Mouse (Mus musculus): ENCODE measurements around the gene Itsn1. TPM values are rescaled to one million over a fixed set of nuclear protein-coding genes. Genes with fewer than 3 reads are reported as not detected.
A peak's percentile ranks its signal among the peaks of the same experiment; 100 is the strongest.

The Itsn1 gene
- 10 to 100 TPM; 41.0 to 41.2 TPM for total RNA-seq (2021)

DNA sequence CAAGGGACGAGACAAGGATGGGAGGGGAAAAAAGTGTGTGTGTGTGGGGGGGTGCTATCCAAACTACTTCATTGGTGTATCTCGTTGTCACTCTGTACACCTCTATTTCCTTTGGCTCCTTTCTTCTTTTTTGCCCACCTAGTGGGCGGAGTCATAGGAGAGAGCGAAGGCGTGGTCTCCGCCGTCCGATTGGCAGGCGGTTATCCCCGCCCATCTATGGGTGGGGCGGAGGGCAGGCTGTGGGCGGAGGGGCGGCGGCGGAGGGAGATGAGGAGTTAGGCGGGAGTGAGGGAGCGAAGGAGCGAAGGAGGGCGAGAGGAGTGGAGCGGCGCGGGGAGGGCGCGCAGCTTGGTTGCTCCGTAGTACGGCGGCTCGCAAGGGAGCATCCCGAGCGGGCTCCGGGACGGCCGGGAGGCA lies at the start of gene Itsn1:
TSS of gene Itsn1 (plus strand) at position 216 of the 417 bp plus-strand sequence.
- peak; percentile 98 to 99 for DNase-seq
- intact Hi-C loops (cut with DNase I), result loop anchor here (10.0 kb wide), 1 partner anchor 556 kb away; no protein-coding TSS in a partner anchor

- DNase-seq, result no peak
- intact Hi-C loops (cut with DNase I), result no loop called here
Measured at GRCm38 (mm10) chr16:91680656-91681055, 48.4 kb upstream of the Itsn1 start.

DNA sequence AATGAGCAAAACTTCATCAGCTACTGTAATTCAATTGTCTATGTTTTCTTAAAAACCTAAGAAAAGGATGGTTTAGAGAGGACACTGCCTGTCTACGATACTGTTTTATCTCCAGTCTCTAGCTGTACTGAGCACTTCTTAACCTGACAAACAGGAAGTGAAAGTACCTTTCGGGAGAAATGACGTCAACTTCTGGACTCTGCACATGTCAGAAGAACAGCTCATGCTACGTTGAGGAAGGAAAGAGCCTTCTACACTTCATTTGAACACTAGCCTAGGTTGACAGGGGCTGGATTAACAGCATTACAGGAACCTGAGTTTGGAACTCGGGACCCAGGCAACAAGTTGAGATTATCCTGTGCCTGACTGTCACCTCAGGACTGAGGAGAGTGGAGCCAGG lies 43.6 kb upstream of the Itsn1 start:
- DNase-seq, result no peak
- intact Hi-C loops (cut with DNase I), result no loop called here

DNA sequence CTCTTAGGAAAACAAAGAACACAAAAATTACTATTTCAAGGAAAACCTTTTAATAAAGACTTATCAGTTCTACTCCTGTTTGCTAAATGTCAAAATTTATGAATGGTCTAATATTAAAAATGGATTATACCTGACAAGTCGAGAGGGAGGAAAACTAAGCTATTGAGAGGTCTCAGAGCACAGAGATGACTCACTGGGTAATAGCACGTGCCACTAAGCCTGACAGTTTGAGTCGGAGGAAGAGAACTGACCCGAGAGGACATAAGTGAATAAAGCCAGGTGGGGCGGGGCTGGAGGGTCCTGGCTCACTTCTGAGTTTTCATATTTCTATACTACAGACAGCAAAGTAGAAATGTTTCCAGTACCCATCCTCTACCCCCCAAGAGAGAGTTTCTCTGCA lies 42.7 kb upstream of the Itsn1 start:
- no peak for DNase-seq
- intact Hi-C loops (cut with DNase I), result no loop called here

DNA sequence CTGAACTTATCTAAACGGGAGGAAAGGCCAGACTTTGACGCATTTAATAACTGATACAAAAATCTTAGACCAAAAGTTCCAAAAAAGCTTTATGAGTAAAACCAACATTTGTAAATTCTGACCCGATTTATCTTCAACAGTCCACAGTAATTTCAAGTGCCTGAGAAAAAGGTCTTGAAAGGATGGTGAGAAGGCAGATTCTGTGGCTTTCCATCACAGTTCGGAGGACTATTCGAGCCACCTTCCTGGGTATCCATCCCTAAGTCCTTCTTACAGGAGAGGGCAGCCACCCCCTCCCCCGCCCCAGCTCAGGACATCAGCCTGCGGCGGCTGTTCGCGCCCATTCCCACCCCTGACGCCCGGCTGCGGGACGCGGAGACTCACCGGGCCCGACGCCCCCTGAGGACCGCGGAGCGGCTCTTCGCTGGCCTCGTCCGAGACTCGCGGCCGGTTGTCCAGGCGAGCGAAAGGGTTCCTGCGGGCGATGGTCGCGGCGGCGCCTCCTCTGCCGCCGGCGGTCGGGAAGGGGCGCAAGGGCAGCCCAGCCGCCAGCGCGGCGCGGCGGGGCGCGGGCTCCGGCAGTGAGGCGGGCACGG lies 41.0 kb upstream of the Itsn1 start:
- no peak for DNase-seq
- intact Hi-C loops (cut with DNase I), result no loop called here

DNA sequence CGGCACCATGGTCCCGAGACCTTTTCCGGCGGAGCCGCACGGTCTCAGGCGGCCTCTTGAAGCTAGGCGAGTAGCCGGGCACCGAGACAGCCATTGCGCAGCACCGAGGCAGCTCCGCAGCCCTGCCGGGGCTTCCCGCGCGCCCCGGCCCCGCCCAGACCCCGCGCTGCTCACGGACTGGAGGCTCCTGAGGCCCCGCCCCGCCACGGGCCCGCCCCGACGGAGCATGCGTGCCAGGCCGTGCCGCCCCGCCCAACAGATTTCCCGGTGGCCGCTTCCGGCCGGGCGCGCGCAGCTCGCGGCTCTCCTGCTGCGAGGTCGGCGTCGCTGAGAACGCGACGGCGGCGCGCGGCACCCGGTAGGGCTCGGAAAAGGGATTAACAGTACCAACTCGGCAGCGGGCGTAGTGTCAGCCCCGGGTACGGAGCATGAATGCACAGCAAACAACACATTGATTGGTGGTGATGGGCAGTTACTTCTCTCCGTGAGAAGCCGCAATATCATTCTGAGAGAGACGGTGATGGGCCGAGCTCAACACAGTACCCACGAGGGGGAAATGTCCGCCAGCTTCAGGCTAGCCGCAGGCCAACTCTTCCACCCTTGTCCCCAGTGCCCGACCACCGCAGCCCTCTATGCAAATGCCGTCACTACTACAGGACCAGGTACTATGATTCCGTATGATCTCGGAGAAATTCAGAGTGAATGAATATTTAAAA lies 40.3 kb upstream of the Itsn1 start, which contains the start of gene Donson:
TSS of gene Donson (minus strand) at position 152 of the 716 bp plus-strand sequence.
- intact Hi-C loops (cut with DNase I), result no loop called here
- DNase-seq, result peak; percentile 95 to 96

- no peak for DNase-seq
- intact Hi-C loops (cut with DNase I), result loop anchor here (10.0 kb wide), 1 partner anchor 615 kb away; the partner anchor contains the start of gene Smim11
Measured at GRCm38 (mm10) chr16:91689791-91690190, 39.3 kb upstream of the Itsn1 start.

- DNase-seq, result peak; percentile 81 to 88
- intact Hi-C loops (cut with DNase I), result loop anchor here (1.0 to 10.0 kb wide), 2 partner anchors 223 to 610 kb away; partner anchors contain the start of gene Smim11
Measured at GRCm38 (mm10) chr16:91694455-91695084, 34.5 kb upstream of the Itsn1 start.

DNA sequence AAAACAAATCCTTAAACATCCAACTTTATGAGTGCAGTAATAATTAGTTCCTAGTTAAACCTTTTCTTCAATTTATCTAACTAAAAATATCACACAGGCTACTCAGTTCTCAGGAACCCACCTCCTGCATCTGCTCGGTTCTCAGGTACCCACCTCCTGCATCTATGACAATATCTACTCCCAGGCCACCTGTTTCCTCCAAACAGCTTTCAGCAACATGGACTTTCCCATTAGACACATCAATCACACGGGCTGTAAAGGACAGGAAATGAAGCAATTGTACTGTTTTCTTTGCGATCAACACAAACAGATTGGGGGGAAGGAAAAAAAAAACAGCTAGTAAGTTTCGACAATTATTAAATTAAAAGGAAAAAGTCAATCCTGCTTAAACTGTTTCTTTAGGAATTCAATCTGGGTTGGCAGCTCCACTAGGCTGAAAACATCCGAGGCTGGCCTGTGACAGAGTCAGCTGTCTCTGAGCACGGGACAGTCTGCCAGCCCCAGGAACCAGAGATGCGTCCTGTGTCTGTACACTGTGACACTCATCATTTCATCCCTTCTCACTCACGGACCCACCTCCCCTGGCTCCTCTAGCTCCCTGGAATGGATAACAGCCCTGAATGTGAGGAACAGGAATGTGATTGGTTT lies 33.8 kb upstream of the Itsn1 start:
- no peak for DNase-seq
- intact Hi-C loops (cut with DNase I), result loop anchor here (10.0 kb wide), 1 partner anchor 610 kb away; the partner anchor contains the start of gene Smim11

GRCm38 (mm10) chr16:91698995-91699394 lies 30.1 kb upstream of the Itsn1 start:
- intact Hi-C loops (cut with DNase I), result loop anchor here (10.0 kb wide), 1 partner anchor 606 kb away; the partner anchor contains the start of gene Smim11
- no peak for DNase-seq

DNA sequence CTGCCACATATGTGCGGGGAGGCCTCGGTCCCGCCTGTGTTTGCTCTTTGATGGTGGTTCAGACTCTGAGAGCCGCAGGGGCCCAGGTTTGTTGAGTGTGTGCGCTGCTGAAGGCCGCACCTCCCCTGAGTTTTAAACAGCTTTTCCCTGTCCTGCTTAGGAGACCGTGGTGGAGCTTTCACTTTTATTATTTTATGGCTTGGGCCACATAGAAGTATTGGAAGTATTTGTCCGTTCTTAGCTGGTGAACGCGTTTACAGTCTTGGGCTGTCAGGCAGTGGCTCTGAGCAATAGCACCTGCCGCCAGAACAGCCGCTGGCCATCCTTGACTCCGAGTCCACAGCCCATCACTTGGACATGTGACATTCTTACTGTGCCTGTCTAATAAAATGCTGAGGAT lies 27.2 kb upstream of the Itsn1 start:
- intact Hi-C loops (cut with DNase I), result no loop called here
- DNase-seq, result no peak

- no peak for DNase-seq
- intact Hi-C loops (cut with DNase I), result no loop called here
Measured at GRCm38 (mm10) chr16:91702771-91703188, 26.3 kb upstream of the Itsn1 start.

DNA sequence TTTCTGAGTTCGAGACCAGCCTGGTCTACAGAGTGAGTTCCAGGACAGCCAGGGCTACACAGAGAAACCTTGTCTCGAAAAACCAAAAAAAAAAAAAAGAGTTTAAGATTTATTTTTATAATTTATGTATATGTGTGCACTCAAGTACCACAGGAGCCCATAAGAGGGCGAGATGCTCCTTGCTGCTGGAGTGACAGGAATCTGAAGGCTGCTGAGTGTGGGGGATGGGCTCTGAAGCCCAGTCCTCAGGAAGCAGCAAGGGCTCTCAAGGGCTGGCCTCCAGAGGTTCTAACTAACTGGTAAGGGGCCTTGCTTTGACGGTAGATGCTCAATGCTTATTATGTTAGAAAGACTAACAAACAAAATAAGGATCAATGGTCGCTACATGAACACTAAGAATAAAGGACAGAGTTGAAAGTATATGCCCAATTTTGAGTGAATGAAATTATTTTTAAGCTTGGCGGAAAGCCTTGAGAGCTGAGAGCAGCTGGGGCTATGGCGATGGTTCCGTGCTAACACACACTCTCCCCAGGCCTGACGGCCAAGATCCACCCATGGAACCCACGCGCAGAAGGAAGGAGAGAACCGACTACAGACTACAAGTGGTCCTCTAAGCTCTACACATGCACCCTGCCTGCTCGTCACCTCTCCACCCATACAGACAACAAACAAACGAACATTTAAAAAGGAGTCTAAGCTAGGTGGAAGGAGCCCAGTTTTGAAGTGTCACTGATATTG lies 24.3 kb upstream of the Itsn1 start:
- intact Hi-C loops (cut with DNase I), result no loop called here
- no peak for DNase-seq

DNA sequence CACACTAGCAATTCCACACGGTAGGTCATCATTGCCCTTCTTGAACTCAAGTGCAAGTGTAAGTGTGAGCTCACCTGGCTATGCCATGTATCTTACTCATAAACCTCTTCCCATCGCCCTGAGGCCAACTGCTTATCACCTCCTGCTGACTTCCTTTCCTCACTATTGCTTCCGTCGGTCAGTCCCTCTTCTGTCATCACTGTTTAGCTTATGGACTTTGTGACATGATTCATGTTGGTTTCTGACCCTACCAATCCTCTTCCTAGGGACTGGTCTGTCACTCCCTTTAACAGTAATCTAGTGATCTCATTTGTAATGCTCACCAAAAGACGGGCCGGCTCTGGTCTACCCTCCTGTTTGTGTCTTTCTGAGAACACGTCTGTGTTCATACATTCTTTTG lies 18.8 kb upstream of the Itsn1 start:
- intact Hi-C loops (cut with DNase I), result no loop called here
- DNase-seq, result no peak

GRCm38 (mm10) chr16:91716927-91717349 lies 12.1 kb upstream of the Itsn1 start:
- DNase-seq, result peak; percentile 54 to 59
- intact Hi-C loops (cut with DNase I), result no loop called here

DNA sequence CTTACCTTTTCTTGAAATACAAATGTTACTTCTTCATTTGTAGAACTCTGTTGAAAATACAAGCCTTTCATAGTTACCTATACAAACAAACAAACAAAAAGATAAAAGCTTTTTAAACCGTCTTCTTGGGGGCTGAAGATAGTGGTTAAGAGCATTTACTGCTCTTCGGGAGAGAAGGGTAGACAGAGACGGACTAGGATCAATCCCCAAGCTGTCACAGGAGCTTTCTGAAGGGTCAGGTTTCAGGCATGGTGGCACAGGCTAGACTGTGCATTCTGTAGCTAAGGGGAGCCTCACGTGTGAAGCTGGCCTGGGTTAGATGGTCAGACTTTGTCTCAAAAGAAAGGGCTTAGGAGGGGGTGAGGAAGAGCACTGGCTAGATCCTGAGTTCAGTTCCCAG lies 11.7 kb upstream of the Itsn1 start:
- DNase-seq, result no peak
- intact Hi-C loops (cut with DNase I), result no loop called here

DNA sequence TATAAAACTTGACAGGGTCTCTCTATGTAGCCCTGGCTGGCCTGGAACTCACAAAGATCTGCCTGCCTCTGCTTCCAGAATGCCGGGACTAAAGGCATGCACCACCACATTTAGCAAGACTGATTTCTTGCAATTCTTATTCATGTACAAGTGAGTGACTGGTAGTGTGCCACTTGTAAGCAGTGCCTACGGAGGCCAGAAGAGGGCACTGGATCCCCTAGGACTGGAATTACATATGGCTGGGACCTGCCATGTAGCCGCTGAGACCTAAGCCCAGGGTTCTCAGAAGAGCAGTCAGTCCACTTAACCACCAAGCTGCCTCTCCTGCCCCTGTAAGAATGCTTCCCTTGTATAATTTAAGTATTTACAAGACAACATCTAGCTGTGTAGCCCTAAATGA lies 4.8 kb upstream of the Itsn1 start:
- intact Hi-C loops (cut with DNase I), result loop anchor here (1.0 to 10.0 kb wide), 3 partner anchors 163 to 561 kb away; no protein-coding TSS in a partner anchor
- peak; percentile 59 to 70 for DNase-seq

GRCm38 (mm10) chr16:91727433-91727832 lies 1.6 kb upstream of the Itsn1 start:
- DNase-seq, result no peak
- intact Hi-C loops (cut with DNase I), result loop anchor here (10.0 kb wide), 1 partner anchor 557 kb away; no protein-coding TSS in a partner anchor

DNA sequence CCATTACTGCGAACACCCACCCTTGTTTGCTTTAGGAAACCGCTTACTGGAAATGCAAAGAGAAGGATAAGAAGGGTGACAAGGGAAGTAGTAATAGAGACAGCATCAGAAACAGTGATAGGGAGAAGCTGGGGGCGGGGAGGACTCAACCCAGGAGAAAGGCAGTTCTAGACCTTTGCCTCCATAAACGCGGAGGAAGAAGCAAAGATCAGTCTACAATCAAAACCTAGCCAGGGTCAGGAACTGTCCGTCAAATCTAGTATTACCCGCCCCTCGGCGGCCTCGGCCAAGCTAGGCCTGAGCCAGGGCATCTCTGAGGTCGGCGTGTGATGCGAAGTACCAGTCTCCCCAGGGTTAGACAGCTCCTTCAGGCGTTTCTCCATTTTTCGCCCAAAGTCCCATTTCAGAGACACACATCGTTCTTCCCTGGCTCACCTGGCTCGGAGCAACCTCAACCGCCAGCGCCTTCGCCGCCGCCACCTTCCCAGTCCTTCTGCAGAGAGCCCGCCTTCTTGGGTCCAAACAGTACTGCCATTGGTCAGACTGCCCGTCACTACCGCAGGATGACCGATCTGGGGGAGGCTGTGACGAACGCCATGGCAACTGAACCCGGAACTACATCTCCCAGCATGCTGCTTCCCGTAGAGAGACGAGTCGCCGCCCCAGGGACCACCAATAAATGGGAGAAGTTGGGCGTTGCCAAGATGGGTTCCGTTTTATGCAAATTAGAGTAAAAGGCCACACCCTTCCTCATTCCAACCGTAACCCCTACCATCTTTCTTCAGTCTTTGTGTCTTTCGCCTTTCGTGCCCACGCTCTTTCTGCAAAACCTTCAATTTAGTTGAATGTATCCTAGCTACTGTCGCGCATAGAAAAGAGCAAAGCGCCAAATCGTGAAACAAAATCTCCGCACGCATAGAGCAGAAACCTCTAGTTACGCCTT lies 687 bp upstream of the Itsn1 start, which contains the start of gene Cryzl1:
TSS of gene Cryzl1 (minus strand) at position 853 of the 943 bp plus-strand sequence.
- DNase-seq, result peak; percentile 99
- intact Hi-C loops (cut with DNase I), result loop anchor here (10.0 kb wide), 1 partner anchor 556 kb away; no protein-coding TSS in a partner anchor

Measured in heart, postnatal 10 days (tissue).